Mouse (Mus musculus): ENCODE data around the gene Pde4c.

- TF ChIP-seq RAD21 (IDR thresholded peaks at IDR 0.05; ENCODE audit: low read depth, low read length), result no peak
- TF ChIP-seq ZC3H11A (IDR thresholded peaks at IDR 0.05; ENCODE audit: low read depth, low read length), result no peak
- TF ChIP-seq E2F4 (IDR thresholded peaks at IDR 0.05; ENCODE audit: borderline replicate concordance, low read depth, low read length), result no peak
- no peak for TF ChIP-seq BHLHE40 (IDR thresholded peaks at IDR 0.05; ENCODE audit: borderline replicate concordance, low read depth, low read length)
- TF ChIP-seq EP300 (IDR thresholded peaks at IDR 0.05; ENCODE audit: low read depth in 1 of 2, low read length in 2 of 2), result no peak
- no peak for TF ChIP-seq TBP (IDR thresholded peaks at IDR 0.05; ENCODE audit: low read depth, low read length)
- no peak for TF ChIP-seq GATA1 (IDR thresholded peaks at IDR 0.05; ENCODE audit: low read depth, low read length)
- TF ChIP-seq SIN3A (IDR thresholded peaks at IDR 0.05; ENCODE audit: low read length), result no peak
- no peak for TF ChIP-seq ELF1 (IDR thresholded peaks at IDR 0.05; ENCODE audit: low read depth, low read length)
- no peak for TF ChIP-seq TCF12 (IDR thresholded peaks at IDR 0.05; ENCODE audit: low read depth, low read length)
- TF ChIP-seq CTCF (IDR thresholded peaks at IDR 0.05 in 2 of 3, conservative IDR thresholded peaks at IDR 0.05 in 1 of 3; ENCODE audit: control insufficient read depth in 1 of 3, insufficient read depth in 1 of 3, low read depth in 2 of 3, low read length in 3 of 3, poor library complexity in 1 of 3, severe bottlenecking in 1 of 3), result no peak
- no peak for TF ChIP-seq POLR2AphosphoS5 (IDR thresholded peaks at IDR 0.05; ENCODE audit: borderline replicate concordance, low read depth, low read length)
- TF ChIP-seq POLR2A (IDR thresholded peaks at IDR 0.05; ENCODE audit: control insufficient read depth in 1 of 2, insufficient read depth in 1 of 2, low read depth in 1 of 2, low read length in 2 of 2, poor library complexity in 1 of 2), result no peak
- TF ChIP-seq ETS1 (IDR thresholded peaks at IDR 0.05; ENCODE audit: low read depth, low read length), result no peak
Measured at GRCm38 (mm10) chr8:70789046-70789445, 65.5 kb downstream of the Pde4c start.
